Mouse (Mus musculus) kidney, adult 2 months (tissue): ENCODE results near the gene Anxa6. TPM values are rescaled to one million over a fixed set of nuclear protein-coding genes. Genes with fewer than 3 reads are reported as not detected.
"Not testable (repeated sequence)": the region's sequence is repeated elsewhere in the genome, so short reads cannot be mapped to it uniquely, and the experiment has no call there.

Source experiments
- DNase-seq: peaks from one replicate; pipeline ENCODE4 v3.0.0; 2021
- H3K27ac ChIP-seq: fragments of 200-500 bp; 2 replicates; pipeline ENCODE4 v1.5.1; 2012; ENCODE audit warnings: low read depth, low read length, control low read depth, inconsistent platforms; ENCODE audit not compliant: insufficient read depth
- H3K27me3 ChIP-seq: fragments of 200-500 bp; replicated peaks from 2 replicates; pipeline ENCODE4 v1.6.1; 2012; ENCODE audit warnings: mild to moderate bottlenecking, moderate library complexity, low read length, inconsistent platforms; ENCODE audit not compliant: control insufficient read depth, insufficient read depth
- H3K36me3 ChIP-seq: fragments of 200-500 bp; 2 replicates; pipeline ENCODE4 v1.6.1; 2012; ENCODE audit warnings: mild to moderate bottlenecking, moderate library complexity, low read length, inconsistent platforms; ENCODE audit not compliant: control insufficient read depth, insufficient read depth
- H3K4me1 ChIP-seq: fragments of 200-500 bp; 2 replicates; pipeline ENCODE4 v1.6.1; 2011; ENCODE audit warnings: low read length; ENCODE audit not compliant: control insufficient read depth, insufficient read depth
- H3K4me3 ChIP-seq: fragments of 200-500 bp; 2 replicates; pipeline ENCODE4 v1.5.1; 2011; ENCODE audit warnings: mild to moderate bottlenecking, low read depth, low read length, control low read depth; ENCODE audit not compliant: insufficient read depth
- CTCF ChIP-seq: fragments of 200-500 bp; conservative IDR thresholded peaks from 2 replicates; pipeline ENCODE4 v1.5.1; 2011; ENCODE audit warnings: low read depth, mild to moderate bottlenecking, control low read depth, low read length, moderate library complexity, mixed read lengths; ENCODE audit not compliant: insufficient read depth, insufficient read length
- POLR2A ChIP-seq: fragments of 200-500 bp; IDR thresholded peaks from one replicate; pipeline ENCODE4 v1.6.1; 2011; ENCODE audit warnings: low read depth, low read length, control low read depth
- WGBS: fragments of 180-500 bp; shearing (Covaris S2); methylation state at CpG from one replicate; pipeline ENCODE4 v1.1.7; 2018; 5-methylcytosine and 5-hydroxymethylcytosine counted together
- polyA plus RNA-seq: library from polyadenylated mRNA; depleted of rRNA; stranded (reverse); fragments of >200 nt; gene quantifications from 2 replicates; pipeline ENCODE4 v1.2.3, GENCODE M21; 2012

Anxa6 gene
- polyA plus RNA-seq, 1 experiment: 87.9 TPM

DNA sequence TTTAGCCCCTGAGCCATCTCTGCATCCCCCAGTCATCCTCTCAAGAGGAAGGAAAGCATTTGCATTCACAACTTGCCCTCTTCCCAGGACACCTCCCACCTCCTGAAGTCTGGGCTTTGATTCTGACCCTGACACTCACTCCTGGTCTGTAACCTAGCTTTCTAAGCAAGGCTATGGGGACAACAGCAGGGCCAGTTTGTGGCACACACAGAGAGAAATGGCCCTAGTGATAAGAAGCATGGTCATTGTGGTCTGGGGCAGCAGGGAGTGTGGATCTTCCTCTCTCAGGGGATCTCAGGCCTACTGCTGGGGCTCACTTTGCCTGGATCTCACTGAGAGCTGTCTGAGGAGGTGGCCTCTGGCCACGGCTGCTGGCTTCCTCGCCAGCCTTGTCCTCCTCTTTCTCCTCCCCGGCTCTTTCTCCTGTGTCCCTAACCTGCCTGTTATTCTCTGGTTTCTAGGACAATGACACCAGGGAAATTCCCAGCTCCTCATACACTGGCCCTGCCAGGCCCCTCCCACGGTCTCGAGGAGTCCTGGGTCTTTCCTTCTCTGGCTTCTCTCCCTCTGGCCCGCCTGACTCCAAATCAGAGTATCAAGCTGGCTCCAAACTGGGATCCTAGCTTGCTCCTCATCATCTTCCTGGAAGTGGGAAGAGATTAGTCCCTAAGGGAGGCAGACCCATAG lies 71.9 kb downstream of the Anxa6 start:
- no peak for DNase-seq
- H3K27ac ChIP-seq: no peak overlapping the region
- peaks cover 10% of the 10 kb centered on the region for H3K4me1 ChIP-seq
- TF ChIP-seq CTCF (no peak), POLR2A (no peak)
- no peaks in the 10 kb centered on the region for H3K27me3 ChIP-seq
- H3K4me3 ChIP-seq: no peak overlapping the region
- 67% methylated on average over 6 of the region's 6 CpGs for WGBS
- H3K36me3 ChIP-seq: no peaks in the 10 kb centered on the region

DNA sequence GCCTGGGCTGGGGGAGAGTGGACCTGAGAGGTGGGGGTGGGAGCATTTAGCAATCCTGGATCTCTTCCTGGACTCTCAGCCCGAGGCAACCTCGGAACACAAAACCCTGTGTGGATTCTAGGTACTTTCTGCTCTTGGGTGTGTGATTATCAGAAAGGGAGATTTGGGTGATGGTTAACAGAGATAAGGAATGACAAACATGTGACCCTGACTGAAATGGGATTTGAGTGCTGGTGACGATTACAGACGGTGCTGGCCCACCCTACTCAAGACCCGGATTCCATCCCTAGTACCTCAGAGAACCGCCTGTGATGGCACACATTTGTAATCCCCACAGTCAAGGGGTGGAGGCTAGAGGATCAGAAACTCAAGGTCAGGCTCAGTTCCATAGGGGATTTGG lies 73.0 kb downstream of the Anxa6 start:
- Histone ChIP-seq H3K36me3 (no peaks in the 10 kb centered on the region), H3K4me3 (no peak overlapping the region), H3K27ac (no peak overlapping the region), H3K27me3 (no peaks in the 10 kb centered on the region), H3K4me1 (peaks cover 10% of the 10 kb centered on the region)
- WGBS: 85% methylated on average over 6 of the region's 6 CpGs
- no peak for DNase-seq
- TF ChIP-seq CTCF (no peak), POLR2A (no peak)

DNA sequence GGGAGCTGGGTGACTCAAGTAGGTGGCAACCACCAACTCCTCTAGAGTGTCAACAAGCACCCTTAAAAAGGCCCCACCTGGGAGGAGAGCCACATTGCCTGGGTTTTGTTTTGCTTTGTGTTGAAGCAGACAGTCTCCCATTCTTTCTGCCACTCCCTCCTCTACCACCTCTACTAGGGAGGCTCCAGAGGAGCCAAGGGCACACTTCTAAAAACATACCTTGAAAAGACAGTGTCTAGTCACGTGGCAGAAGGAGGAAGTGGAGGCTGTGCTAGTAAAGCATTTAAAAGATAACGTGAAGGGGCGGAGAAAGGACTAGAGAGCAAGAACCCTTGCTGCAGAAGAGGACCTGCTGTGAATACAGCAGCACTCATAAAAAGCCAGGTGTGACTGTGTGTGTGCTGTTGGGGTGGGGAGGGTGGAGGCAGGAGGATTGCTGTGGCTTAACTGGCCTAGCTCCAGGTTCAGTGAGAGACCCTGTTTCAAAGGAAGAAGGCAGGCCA lies 74.6 kb downstream of the Anxa6 start:
- Histone ChIP-seq H3K36me3 (no peaks in the 10 kb centered on the region), H3K27me3 (no peaks in the 10 kb centered on the region), H3K4me1 (peaks cover 15% of the 10 kb centered on the region), H3K4me3 (no peak overlapping the region), H3K27ac (no peak overlapping the region)
- TF ChIP-seq CTCF (no peak), POLR2A (no peak)
- WGBS: 40% methylated on average over 3 of the region's 3 CpGs
- DNase-seq: no peak

DNA sequence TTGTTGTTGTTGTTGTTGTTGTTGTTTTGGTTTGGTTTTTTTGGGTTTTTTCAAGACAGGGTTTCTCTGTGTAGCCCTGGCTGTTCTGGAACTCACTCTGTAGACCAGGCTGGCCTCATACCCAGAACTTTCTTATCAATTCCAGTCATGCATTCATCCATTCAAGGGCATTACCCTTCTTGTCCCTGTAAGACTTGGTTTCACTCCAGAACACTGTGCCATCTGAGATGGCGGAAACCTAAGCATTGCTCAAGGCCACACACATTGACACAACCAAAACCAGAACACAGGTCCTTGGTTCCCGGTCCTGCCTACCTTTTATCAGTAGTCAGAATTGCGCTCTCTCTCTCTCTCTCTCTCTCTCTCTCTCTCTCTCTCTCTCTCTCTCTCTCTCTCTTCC lies 75.5 kb downstream of the Anxa6 start:
- not testable (repeated sequence) for H3K4me3 ChIP-seq, DNase-seq, H3K27me3 ChIP-seq, H3K27ac ChIP-seq, H3K36me3 ChIP-seq
- peaks cover 12% of the 10 kb centered on the region for H3K4me1 ChIP-seq
- WGBS: 87% methylated on average over 3 of the region's 3 CpGs

DNA sequence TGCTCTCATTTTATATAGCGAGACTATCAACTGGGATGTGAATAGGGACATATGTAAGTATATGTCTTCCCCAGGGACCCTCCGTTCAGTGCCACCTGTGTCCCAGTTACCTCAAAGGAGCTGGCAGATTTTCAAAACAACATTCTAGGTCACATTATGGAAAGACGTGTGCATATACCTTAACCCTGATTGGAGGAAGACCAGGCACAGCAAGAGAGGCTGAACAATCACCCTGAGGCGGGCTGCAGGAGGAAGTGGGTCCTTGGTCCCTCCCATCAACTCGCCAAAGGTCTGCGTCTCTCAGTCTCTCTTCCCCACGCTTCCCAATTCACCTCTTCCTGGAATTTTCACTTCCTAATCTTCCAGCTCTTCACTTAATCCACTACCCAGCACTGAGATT lies 76.3 kb downstream of the Anxa6 start:
- no peaks in the 10 kb centered on the region for H3K36me3 ChIP-seq
- H3K27ac ChIP-seq: no peak overlapping the region
- no peak overlapping the region for H3K4me3 ChIP-seq
- 80% methylated on average over 7 of the region's 7 CpGs for WGBS
- TF ChIP-seq CTCF: no peak
- TF ChIP-seq POLR2A: no peak
- peaks cover 9% of the 10 kb centered on the region; the same call in 1 of the 2 replicates for H3K4me1 ChIP-seq
- DNase-seq: no peak
- no peaks in the 10 kb centered on the region for H3K27me3 ChIP-seq

DNA sequence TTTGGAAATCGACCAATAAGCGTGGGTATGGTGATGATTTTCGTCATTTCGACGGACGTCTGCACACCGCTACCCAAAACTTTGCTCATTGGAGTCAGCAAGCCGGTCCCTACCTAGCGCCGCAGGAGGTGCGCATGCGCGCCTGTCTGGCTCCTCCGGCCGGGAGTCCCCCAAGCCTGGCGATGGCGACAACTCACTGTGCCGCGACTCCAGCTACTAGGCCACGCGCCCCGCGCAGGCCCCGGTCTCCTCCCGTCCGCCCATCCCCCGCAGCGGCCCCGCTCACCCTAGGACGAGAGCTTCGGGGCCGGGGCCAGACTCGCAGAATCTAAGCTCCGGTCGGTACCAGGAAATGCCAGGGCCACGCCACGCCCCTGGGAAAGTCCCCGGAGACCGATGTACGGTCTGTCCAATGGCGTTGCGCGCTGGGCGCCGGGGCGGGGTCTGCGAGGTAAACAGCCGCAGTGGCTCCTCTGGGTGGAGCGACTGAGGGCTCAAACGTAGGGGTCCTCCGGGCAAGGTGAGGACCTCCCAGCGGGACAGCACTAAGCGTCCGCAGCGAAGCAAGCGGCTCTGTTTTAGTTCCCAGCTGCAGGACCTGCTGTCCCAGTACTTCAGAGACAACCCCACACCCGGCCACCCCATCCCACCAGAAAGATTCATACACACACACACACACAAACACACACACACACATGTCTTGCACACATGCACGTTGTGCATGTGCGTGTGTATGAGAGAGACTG lies 77.3 kb downstream of the Anxa6 start:
- WGBS: under 1% methylated on average over 59 of the region's 59 CpGs
- no peaks in the 10 kb centered on the region for H3K27me3 ChIP-seq
- H3K4me1 ChIP-seq: peaks cover 7% of the 10 kb centered on the region; the same call in 1 of the 2 replicates
- DNase-seq: peak; percentile 100
- peak overlapping the region; percentile 85 for H3K27ac ChIP-seq
- TF ChIP-seq CTCF: no peak
- TF ChIP-seq POLR2A: peak; percentile 61
- no peaks in the 10 kb centered on the region for H3K36me3 ChIP-seq
- H3K4me3 ChIP-seq: peak overlapping the region; percentile 79

DNA sequence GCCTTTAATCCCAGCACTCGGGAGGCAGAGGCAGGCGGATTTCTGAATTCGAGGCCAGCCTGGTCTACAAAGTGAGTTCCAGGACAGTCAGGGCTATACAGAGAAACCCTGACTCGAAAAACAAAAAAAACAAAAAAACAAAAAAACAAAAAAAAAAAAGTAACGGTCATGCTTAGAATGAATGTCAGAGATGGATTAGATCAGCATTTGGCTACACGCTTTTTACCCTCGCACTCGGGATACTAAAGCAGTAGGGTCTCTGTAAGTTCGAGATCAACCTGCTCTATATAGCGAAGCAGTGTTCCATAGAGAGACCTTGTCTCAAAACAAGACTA lies 77.9 kb downstream of the Anxa6 start:
- Histone ChIP-seq H3K4me3 (peak overlapping the region; percentile 79), H3K27ac (peak overlapping the region; percentile 85)
- DNase-seq, H3K4me1 ChIP-seq, H3K36me3 ChIP-seq, H3K27me3 ChIP-seq: not testable (repeated sequence)
- WGBS: 34% methylated on average over 10 of the region's 10 CpGs

DNA sequence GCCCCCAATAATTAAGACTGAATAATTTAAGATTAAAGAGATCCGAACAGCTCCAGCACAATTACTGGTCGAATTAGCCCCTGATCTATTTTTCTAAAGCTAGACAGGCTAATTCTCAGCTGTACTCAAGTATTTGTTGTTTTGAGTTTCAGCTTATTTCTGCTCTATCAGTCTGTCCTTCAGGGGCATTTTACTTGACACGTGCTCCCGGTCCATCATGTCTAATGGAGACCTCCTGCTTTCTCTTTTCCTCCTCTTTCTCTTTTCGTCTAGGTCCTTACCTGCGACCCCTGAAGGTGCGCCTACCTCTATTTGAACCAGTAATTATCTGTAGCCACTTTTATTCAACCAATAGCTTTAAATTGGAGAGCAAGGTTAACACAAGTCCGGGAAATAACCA lies 78.5 kb downstream of the Anxa6 start:
- no peak overlapping the region for H3K4me3 ChIP-seq
- H3K27ac ChIP-seq: no peak overlapping the region
- no peaks in the 10 kb centered on the region for H3K27me3 ChIP-seq
- peaks cover 7% of the 10 kb centered on the region; the same call in 1 of the 2 replicates for H3K4me1 ChIP-seq
- WGBS: 80% methylated on average over 8 of the region's 8 CpGs
- TF ChIP-seq CTCF: no peak
- TF ChIP-seq POLR2A: no peak
- H3K36me3 ChIP-seq: no peaks in the 10 kb centered on the region
- no peak for DNase-seq
